Mouse (Mus musculus): ENCODE results near the gene Ccdc171.

GRCm38 (mm10) chr4:83681081-83681480 is 155.7 kb downstream of the Ccdc171 start:
- TF ChIP-seq CTCF (IDR thresholded peaks at IDR 0.05; ENCODE audit: borderline replicate concordance, extremely low read depth, insufficient read depth, insufficient read length) (no peak), POLR2A (IDR thresholded peaks at IDR 0.05; ENCODE audit: borderline replicate concordance, extremely low read depth, insufficient read depth, insufficient read length, poor library complexity, severe bottlenecking) (no peak)

All from brain, embryonic 14.5 days (tissue).